Comparison of ENCODE assay signal across 13 mouse cellular contexts in genomic region chr5:120775287-120775985, GRCm38 (mm10). TPM values are rescaled to one million over a fixed set of nuclear protein-coding genes. Genes with fewer than 3 reads are reported as not detected.
DNase-seq lines count a peak whose midpoint lies in the region; ATAC-seq and TF ChIP-seq lines count a peak whose summit lies in the region.
"Had no signal": no experiment of that assay in that cellular context is flagged by ENCODE, and none has a peak within 500 bp of the region (broad histone marks: within the 10 kb centered on the region; RNA-seq: fewer than 3 reads in every experiment).

No protein-coding gene starts in this region.

- intact Hi-C loops in heart, postnatal 36 days (cut with DNase I) = no loop called here

- no peaks in the 10 kb centered on the region for H3K9me3 ChIP-seq in forebrain, postnatal 0 days (ENCODE audit: low read length)
- H3K9me3 ChIP-seq: embryonic facial prominence, embryonic 12.5 days had no signal

- H3K36me3 ChIP-seq in C2C12 (ENCODE audit: control insufficient read depth, insufficient read depth) = no peaks in the 10 kb centered on the region
- no peaks in the 10 kb centered on the region for H3K36me3 ChIP-seq in forebrain, postnatal 0 days (ENCODE audit: insufficient read depth)
- H3K36me3 ChIP-seq: embryonic facial prominence, embryonic 12.5 days had no signal

- no peak overlapping the region for H3ac ChIP-seq in C2C12 (ENCODE audit: control insufficient read depth, insufficient read length, low read depth)

- no peak overlapping the region for H3K4me2 ChIP-seq in forebrain, postnatal 0 days (ENCODE audit: low read depth)
- H3K4me2 ChIP-seq: embryonic facial prominence, embryonic 12.5 days had no signal

- no peaks in the 10 kb centered on the region for H3K79me3 ChIP-seq in C2C12 (ENCODE audit: low read depth)

- ATAC-seq in erythroblast, adult 5-6 weeks (replicated peaks; ENCODE audit: low FRiP score, poor library complexity, severe bottlenecking) = peak; percentile 54
- ATAC-seq in forebrain, postnatal 0 days = no peak

- no peak overlapping the region for H3K27ac ChIP-seq in forebrain, postnatal 0 days (ENCODE audit: low read depth, low read length)
- H3K27ac ChIP-seq: embryonic facial prominence, embryonic 12.5 days had no signal

- 87% methylated on average over 14 of the region's 14 CpGs for WGBS in forebrain, postnatal 0 days

- H3K27me3 ChIP-seq in C2C12 (ENCODE audit: control insufficient read depth, insufficient read depth, insufficient read length) = peaks cover 7% of the 10 kb centered on the region
- H3K27me3 ChIP-seq in forebrain, postnatal 0 days (ENCODE audit: insufficient read depth, low read length) = no peaks in the 10 kb centered on the region
- H3K27me3 ChIP-seq: embryonic facial prominence, embryonic 12.5 days had no signal

- DNase-seq in heart, adult 18-20 months = peak; percentile 11 to 21
- DNase-seq in heart, postnatal 36 days = no peak
- DNase-seq in naive thymus-derived CD4-positive, alpha-beta T cell, adult 2 months (ENCODE audit: low read depth) = peak; percentile 91
- no peak for DNase-seq in forebrain, postnatal 0 days
- DNase-seq in urinary bladder, postnatal 4 days (ENCODE audit: low spot score in 2 of 2) = no peak
- no peak for DNase-seq in neural tube, embryonic 10.5 days (ENCODE audit: extremely low spot score, low spot score)
- DNase-seq: kidney, postnatal 10 days had no signal

- H3K79me2 ChIP-seq in C2C12 (ENCODE audit: control insufficient read depth, insufficient read depth) = no peaks in the 10 kb centered on the region

- no peak overlapping the region for H3K9ac ChIP-seq in forebrain, postnatal 0 days
- H3K9ac ChIP-seq: embryonic facial prominence, embryonic 12.5 days had no signal

- TF ChIP-seq CTCF in C2C12 (IDR thresholded peaks at IDR 0.05; ENCODE audit: control insufficient read depth, insufficient read depth, insufficient read length) = no peak
- no peak for TF ChIP-seq CTCF in forebrain, postnatal 0 days (IDR thresholded peaks at IDR 0.05; ENCODE audit: low read depth)

- H3K4me1 ChIP-seq in forebrain, postnatal 0 days (ENCODE audit: insufficient read depth) = no peaks in the 10 kb centered on the region
- H3K4me1 ChIP-seq: embryonic facial prominence, embryonic 12.5 days had no signal

- H3K4me3 ChIP-seq in C2C12 (ENCODE audit: insufficient read depth, poor library complexity, severe bottlenecking) = no peak overlapping the region
- H3K4me3 ChIP-seq in forebrain, postnatal 0 days (ENCODE audit: low read depth, low read length) = no peak overlapping the region
- H3K4me3 ChIP-seq: embryonic facial prominence, embryonic 12.5 days had no signal

TF ChIP-seq in C2C12, 6 proteins besides CTCF, POLR2A, EP300 and RAD21:
- TF ChIP-seq CEBPB (IDR thresholded peaks at IDR 0.05; ENCODE audit: low read depth) (no peak), MYOG (IDR thresholded peaks at IDR 0.05; ENCODE audit: control insufficient read depth, extremely low read depth, insufficient read length) (no peak), MYOD1 (IDR thresholded peaks at IDR 0.05; ENCODE audit: control insufficient read depth, insufficient read length, low read depth) (no peak), MAX (IDR thresholded peaks at IDR 0.05) (peak; percentile 9), USF1 (IDR thresholded peaks at IDR 0.05; ENCODE audit: low read depth) (no peak), FOSL1 (IDR thresholded peaks at IDR 0.05; ENCODE audit: insufficient read depth, low read length, poor library complexity, severe bottlenecking) (peak; percentile 10)
TF ChIP-seq in C2C12: peak in this region for 2.

RNA-seq across cellular contexts. Expression of gene Oas3, which starts 2.0 kb away (rescaled TPM):
- under 1 TPM in 1 of 2 experiments, not detected in 1; 0.05 TPM for total RNA-seq in heart, adult 18-20 months (2021)
- under 1 TPM in 1 of 2 experiments, not detected in 1; 0.51 TPM for total RNA-seq in heart, postnatal 36 days (2021)
- not detected for polyA plus RNA-seq in C2C12 (2012; fragmentation: generic; extraction: Trizol)
- 67.2 and 98.2 TPM in 2 replicates for total RNA-seq in erythroblast, adult 5-6 weeks (2015; ENCODE audit: low replicate concordance)
- 75.8 and 76.4 TPM in 2 replicates for total RNA-seq in erythroblast, adult 5-6 weeks (2017; ENCODE audit: low replicate concordance)
- total RNA-seq in forebrain, postnatal 0 days (2014; rRNA removed) = 0.38 and 0.52 TPM in 2 replicates
- polyA plus RNA-seq in forebrain, postnatal 0 days (2015; fragmentation: Nextera tagmentation; extraction: Ambion mirVana) = 0.29 and 0.69 TPM in 2 replicates
- total RNA-seq: left cerebral cortex, postnatal 36 days had no signal

RNA-seq across cellular contexts. Expression of gene Oas1e, which starts 19.9 kb away (rescaled TPM):
- total RNA-seq in heart, adult 18-20 months (2021) = not detected
- total RNA-seq in heart, postnatal 36 days (2021) = not detected
- polyA plus RNA-seq in C2C12 (2012; fragmentation: generic; extraction: Trizol) = not detected
- total RNA-seq in erythroblast, adult 5-6 weeks (2015; ENCODE audit: low replicate concordance) = 4.2 TPM in 1 of 2 replicates, not detected in the other
- 1.4 and 3.9 TPM in 2 replicates for total RNA-seq in erythroblast, adult 5-6 weeks (2017; ENCODE audit: low replicate concordance)
- total RNA-seq in forebrain, postnatal 0 days (2014; rRNA removed) = not detected in 2 replicates
- 0.13 and 0.21 TPM in 2 replicates for polyA plus RNA-seq in forebrain, postnatal 0 days (2015; fragmentation: Nextera tagmentation; extraction: Ambion mirVana)
- total RNA-seq: left cerebral cortex, postnatal 36 days; monocyte, adult 5-6 weeks had no signal
- polyA plus RNA-seq: embryonic facial prominence, embryonic 12.5 days; gonadal fat pad, adult 2 months had no signal

RNA-seq across cellular contexts. Expression of gene Oas2, which starts 25.8 kb away (rescaled TPM):
- total RNA-seq in heart, adult 18-20 months (2021) = 1 to 10 TPM; 1.1 to 1.2 TPM
- total RNA-seq in heart, postnatal 36 days (2021) = 1 to 10 TPM in 1 of 2 experiments, under 1 TPM in 1; 0.80 to 2.4 TPM
- not detected for polyA plus RNA-seq in C2C12 (2012; fragmentation: generic; extraction: Trizol)
- 10.2 and 17.9 TPM in 2 replicates for total RNA-seq in erythroblast, adult 5-6 weeks (2015; ENCODE audit: low replicate concordance)
- total RNA-seq in erythroblast, adult 5-6 weeks (2017; ENCODE audit: low replicate concordance) = 3.8 and 7.0 TPM in 2 replicates
- total RNA-seq in forebrain, postnatal 0 days (2014; rRNA removed) = 0.38 and 0.71 TPM in 2 replicates
- 0.19 and 0.30 TPM in 2 replicates for polyA plus RNA-seq in forebrain, postnatal 0 days (2015; fragmentation: Nextera tagmentation; extraction: Ambion mirVana)

RNA-seq across cellular contexts. Expression of gene Oas1c, which starts 36.9 kb away (rescaled TPM):
- total RNA-seq in heart, adult 18-20 months (2021) = under 1 TPM; 0.22 to 0.36 TPM
- total RNA-seq in heart, postnatal 36 days (2021) = under 1 TPM; 0.62 to 0.89 TPM
- 0.07 TPM for polyA plus RNA-seq in C2C12 (2012; fragmentation: generic; extraction: Trizol)
- 1.7 and 9.8 TPM in 2 replicates for total RNA-seq in erythroblast, adult 5-6 weeks (2015; ENCODE audit: low replicate concordance)
- 2.3 and 3.3 TPM in 2 replicates for total RNA-seq in erythroblast, adult 5-6 weeks (2017; ENCODE audit: low replicate concordance)
- total RNA-seq in forebrain, postnatal 0 days (2014; rRNA removed) = 0.69 and 1.8 TPM in 2 replicates
- 0.63 and 0.80 TPM in 2 replicates for polyA plus RNA-seq in forebrain, postnatal 0 days (2015; fragmentation: Nextera tagmentation; extraction: Ambion mirVana)

Comparison
In these comparisons a context has a peak if more than half of its experiments do, and no peak if none do; other contexts are left out.
1. DNase-seq: peak in heart, adult 18-20 months (2 of 2) and naive thymus-derived CD4-positive, alpha-beta T cell, adult 2 months (single experiment); none in heart, postnatal 36 days (0 of 2), forebrain, postnatal 0 days (single experiment), urinary bladder, postnatal 4 days (0 of 2) and neural tube, embryonic 10.5 days (single experiment).
2. RNA of gene Oas3, which starts 2.0 kb away (total RNA-seq): 67.2 to 98.2 TPM in erythroblast, adult 5-6 weeks; 0.38 to 0.52 TPM in forebrain, postnatal 0 days, 0.51 TPM in heart, postnatal 36 days and 0.05 TPM in heart, adult 18-20 months; every median in the first group is over 10 times any median in the second.